Mouse (Mus musculus): Measurements from ENCODE around the gene Ereg.

Gene Ereg

DNA sequence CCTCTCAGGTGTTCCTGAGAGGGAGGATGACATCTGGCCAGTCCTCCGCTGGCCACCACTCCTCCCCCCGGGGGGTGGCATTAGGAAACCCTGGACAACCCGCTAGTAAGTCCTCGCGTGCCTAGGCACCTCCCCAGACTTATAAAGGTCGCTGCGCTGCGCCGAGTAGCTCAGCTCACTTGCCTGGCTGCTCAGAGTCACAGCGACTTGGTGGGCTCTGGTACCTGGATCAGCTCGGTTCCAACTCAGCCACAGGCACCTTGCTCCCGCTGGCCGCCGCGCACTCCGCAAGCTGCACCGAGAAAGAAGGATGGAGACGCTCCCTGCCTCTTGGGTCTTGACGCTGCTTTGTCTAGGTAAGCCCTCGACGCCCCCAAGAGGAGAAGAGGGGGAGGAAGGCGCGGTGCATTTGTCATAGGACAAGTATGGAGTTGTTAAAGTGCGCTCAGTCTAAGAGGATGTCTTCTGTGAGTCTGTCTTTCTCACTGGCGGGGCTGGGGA is at the start of gene Ereg:
Gene Ereg, plus strand, starts transcription at position 173 of the 501 bp plus-strand sequence.
- in situ Hi-C loops (cut with MboI) = no loop called here

DNA sequence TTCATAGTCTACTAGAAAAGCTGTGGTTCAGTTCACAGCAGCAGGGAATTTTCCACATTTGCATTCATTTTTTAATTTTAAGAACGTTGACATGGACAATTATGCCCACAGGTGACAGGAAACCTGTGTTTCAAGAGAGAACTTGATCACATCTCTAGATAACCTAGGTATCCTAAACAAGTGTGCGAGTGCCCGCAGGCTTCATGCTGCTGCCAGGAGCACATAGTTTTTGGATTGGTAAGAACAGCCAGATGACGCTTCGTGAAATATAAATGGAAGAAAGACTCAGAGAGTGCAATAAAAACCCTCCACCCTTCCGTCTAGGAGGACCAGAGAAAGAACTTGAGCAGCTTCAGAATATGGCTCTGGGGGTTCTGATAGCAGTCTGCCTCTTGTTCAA is 47.3 kb upstream of the Ereg start, which contains the start of gene Epgn:
Gene Epgn, plus strand, starts transcription at position 301 of the 400 bp plus-strand sequence.
- in situ Hi-C loops (cut with MboI) = no loop called here

DNA sequence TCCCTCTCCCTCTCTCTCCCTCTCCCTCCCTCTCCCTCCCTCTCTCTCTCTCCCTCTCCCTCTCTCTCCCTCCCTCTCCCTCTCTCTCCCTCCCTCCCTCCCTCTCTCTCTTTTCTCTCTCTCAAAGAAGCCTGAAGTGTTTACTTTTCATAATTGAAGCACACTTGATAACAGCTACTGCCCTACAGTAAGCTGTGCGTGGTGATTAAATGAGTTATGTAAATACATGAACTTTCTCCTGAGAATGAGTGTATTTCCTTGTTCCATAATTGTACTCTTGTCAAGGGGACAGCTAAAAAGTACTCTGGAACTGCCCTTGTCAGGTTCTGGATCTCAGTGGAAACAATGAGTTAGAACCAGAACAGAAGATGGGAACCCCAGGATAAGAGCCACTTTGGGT is 46.6 kb upstream of the Ereg start:
- in situ Hi-C loops (cut with MboI) = no loop called here

DNA sequence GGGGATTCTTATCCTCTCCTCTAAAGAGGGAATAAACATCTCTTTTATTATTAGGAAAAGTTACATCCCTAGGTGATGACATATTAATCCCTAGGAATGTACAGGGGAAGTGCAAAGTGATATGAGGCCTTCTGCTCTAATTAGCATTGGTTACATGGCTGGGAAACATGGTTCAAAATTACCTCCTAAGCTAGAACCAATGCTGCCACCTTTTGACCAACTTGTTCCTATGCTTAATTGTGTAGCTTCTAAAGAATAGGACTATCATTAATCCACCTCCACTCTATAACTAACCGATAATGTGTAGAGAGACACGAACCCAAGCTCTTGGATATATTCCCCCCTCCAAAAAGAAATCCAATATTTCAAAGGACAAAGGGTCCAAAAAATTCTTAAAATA is 43.8 kb upstream of the Ereg start:
- in situ Hi-C loops (cut with MboI) = no loop called here

DNA sequence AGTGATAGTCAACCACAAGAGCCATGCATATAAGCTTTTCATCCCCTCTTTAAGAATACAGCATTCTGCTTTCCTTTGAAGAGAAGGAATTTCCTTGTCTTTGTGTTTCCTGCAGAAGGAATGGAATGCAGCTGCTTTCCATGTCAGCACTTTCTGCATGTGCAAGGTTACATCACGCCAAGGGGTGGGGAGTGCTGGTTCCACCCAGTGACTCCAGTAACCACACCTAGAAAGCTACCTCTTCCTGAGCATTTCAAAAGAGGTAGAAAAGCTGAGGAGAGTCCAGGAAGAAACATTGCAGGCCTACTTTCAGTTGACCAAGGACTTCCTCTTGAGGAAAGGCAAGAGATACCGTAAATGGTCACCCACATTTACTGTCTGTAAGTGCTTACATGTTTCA is 39.1 kb upstream of the Ereg start:
- in situ Hi-C loops (cut with MboI) = no loop called here

DNA sequence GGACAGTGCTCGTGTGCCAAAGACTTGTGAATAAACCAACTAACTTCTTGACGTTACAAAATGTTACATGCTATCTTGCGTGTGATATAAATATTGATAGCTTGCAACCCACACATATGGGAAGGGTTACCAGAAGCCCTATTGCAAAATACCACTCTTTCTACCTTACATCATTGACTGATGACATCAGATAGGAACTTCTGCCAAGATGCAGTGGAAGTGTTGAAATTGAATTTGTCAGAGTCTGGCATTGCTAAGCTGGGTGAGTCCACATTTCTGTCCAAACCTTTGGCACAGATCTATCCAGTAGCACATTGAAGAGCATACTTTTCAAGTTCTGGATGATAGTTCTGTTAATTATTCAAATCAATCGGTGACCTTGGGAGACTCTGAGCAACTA is 37.8 kb upstream of the Ereg start:
- in situ Hi-C loops (cut with MboI) = no loop called here

DNA sequence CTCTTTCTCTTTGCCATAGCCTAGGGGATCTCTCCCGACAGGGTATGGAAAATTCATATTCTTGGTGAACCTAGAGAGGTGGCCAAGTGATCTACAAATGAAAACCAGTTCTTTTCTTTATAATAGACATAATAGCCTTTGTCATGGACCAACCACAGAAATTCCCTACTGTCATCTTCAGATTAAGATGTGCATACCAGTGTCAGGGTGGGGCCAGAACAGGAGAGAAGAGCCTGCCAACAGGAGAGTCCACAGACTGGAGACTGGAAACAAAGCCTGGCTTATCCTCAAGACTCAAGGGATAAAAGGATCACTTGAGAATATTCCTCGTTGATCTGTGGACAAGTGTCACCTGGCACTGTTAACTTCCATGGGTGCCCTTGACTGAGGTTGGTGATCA is 36.7 kb upstream of the Ereg start:
- in situ Hi-C loops (cut with MboI) = no loop called here

DNA sequence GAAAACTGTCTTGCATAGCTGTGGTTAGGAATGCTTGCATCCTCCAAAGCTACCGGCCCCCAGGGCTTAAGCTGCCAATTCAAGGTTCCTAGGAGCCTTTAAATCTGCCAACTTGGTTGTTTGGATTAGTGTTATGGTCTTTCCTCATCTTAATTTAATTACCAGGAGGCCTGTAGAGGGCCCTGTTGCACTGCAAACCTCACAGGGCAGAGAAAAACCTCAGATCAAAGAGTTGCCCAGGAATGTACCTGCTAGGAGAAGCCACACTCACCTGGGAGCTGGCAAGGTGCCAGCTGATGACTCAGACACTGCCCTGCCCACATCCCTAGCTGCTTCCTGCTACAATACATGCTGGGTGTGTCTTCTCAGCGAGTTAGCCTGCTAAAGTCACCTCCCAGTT is 35.9 kb upstream of the Ereg start:
- in situ Hi-C loops (cut with MboI) = no loop called here

DNA sequence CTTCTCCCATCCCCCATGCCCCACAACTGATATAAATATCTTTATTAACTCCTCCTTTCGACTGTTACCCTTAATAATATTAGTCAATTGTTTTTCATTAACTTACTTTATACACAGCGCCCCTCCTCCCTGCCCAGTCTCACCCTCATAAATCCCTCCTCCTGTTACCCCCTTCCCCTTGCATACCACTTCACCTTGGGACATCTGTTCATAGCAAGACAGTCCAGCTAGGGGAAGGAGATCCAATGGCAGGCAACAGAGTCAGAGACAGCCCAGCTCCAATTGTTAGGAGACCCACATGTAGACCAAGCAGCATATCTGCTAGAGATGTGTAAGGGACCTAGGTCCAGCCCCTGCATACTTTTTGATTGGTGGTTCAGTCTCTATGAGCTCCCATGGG is 35.5 kb upstream of the Ereg start:
- in situ Hi-C loops (cut with MboI) = no loop called here

DNA sequence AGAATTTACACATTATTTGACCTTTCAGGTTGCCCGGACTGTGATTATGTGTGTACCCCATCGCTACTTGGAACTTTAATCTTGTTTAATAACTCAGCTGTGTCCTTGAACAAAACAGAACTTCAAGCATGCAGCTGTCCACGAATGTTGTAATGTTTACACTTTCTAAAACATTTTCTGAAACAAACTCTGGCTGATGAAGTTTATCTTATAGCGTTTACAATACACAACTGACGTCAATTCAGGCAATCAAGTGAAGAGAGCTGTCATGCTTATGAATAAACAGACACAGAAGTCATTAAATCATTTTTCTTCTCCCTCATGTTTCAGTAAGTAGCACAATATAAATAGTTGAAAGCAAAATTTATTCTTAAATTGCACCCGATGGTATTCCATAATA is 26.4 kb upstream of the Ereg start:
- in situ Hi-C loops (cut with MboI) = no loop called here

DNA sequence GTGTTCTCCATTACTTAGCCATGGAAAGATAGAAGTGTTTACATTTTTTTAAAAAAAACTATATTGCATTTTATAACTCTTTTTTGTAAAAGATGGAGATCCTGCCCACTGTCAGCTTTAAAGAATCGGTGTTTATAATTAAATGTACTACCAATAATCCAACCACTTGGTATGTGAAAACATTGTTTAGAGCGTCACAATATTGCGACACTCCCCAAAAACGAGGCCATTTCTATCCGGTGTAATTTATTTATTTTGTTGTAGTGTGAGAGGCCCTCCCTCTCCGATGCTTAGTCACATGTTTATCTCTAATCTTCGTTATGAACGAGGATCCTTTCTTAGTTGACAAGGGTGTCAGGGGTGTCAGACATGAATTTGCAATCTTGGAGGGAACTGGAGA is 26.0 kb upstream of the Ereg start:
- in situ Hi-C loops (cut with MboI) = no loop called here

DNA sequence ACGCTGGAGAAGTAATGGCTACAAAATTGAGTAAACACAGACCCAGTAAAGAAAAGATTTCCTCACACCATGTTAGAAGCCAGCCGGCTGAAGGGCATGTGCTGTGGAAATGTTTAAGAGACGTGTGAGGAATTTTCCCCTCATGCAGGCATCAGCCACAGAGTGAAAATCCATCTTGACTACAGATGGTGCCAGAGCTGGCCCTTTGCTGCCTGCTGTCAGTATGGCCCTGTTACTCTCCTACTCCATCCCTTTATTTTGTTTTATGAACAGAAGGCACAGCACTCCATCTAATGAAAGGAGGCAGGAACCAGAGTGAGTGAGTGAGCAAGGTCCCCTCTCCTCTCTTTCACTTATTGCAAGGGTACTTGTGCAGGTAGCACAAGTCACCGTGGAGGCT is 2.1 kb upstream of the Ereg start:
- in situ Hi-C loops (cut with MboI) = no loop called here

DNA sequence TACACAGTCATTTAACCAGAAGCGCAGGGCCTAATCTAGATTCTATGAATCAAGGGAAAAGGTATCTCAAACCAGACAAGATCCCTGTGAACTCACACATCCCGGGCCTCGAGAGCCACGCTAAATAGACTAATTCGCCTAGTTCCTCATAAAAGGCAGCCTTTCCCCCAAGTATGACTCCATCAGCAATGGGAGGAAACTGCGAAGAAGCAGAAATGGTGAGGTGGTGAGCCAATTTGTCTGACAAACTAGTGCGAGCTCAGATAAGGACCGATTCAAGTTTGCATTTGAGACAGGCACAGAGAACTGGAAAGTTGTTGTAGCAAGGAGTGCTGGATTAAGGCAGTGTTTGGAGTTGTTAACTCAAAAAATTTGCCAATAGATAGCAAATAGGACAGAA is 796 bp upstream of the Ereg start:
- in situ Hi-C loops (cut with MboI) = no loop called here

DNA sequence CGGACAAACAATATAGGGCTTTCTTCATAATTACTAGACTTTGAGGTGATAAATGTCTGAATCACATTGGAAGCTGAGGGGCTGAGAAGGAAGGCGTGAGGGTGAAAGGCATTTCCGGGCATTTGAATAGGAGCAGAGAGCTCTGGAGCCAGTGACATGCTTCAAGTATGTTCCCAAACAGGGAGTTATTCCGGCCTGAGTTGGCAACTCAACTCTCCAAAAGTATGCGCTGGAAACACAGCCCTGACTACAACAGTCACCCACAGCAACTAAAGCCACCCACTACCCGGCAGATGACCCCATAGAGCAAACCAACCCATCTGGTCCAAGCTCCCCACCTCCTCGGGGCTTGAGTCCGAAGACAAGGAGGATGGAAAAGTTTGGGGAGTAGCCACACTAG is 396 bp upstream of the Ereg start:
- in situ Hi-C loops (cut with MboI) = no loop called here

DNA sequence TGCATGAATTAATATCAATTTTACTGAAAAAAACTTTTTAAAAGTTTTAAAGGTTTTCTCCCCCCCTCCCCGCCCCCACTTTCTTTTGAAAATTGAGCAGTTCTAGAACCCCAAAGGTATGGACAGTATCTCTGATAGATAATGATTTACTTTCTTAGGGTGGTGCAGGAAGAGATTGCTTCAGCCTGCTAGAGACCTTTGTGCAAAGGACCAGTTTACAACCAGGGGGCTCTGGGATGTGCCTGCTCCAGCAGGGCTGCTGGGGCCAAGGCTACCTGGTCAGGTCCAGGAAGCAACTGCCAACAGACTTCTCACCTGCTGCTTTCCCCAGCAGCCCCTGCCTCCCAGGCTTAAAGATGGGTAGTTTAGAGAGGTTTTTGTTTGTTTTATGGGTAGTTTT is 599 bp downstream of the Ereg start:
- in situ Hi-C loops (cut with MboI) = no loop called here

DNA sequence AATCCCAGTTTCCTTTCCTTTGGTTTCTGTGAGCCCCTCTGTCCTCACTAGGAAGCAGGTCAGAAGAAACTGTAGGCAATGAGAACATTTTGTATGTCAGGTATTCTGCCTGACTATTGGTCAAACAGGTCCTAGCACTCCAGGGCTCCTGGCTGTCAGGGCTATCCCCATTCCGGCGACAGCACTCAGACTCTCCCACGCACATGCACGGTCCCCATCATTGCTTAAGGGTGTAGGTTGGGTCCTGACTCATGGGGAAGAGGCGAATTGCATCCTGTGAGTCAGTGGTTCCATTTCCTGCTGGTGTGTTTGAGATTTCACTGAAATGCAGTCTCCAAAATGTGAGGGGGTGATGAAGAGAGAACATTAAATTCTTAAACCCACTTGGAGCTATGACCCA is 8.6 kb downstream of the Ereg start:
- in situ Hi-C loops (cut with MboI) = no loop called here

DNA sequence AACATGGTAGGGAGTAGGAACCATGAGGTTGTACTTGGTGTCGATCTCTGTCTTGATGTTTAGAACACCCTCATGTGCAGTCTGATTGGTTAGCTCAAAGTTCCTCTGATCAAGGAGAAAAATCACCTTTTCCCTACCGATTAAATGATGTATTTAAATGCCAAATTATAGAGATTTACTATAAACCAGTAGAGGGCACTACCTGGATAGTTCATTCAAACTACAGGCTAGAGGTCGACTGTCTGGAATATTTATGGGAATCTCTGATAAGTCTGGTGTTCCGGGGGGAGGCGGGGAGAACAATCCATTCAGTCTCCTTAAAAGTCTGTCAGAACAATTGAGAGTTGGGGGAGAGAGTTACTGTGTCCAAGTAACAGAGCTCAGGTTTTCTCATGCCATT is 10.9 kb downstream of the Ereg start:
- in situ Hi-C loops (cut with MboI) = no loop called here

DNA sequence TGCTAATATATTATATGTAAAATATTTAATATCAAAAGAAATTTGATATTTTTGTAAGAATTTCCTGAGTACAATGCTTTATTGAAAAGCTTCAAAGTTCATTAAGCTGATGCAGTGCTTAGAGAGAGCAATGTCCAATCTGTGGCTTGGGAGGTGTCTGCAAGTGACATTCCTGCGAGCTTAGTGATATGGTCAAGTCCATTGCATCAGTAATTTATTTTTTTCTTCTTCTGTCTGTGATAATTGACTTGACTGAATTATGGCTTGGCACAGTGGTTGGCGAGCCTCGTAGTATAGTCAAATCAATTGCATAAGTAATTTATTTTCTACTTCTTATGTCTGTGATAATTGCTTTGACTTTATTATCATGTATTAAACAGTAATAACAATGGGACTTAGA is 15.9 kb downstream of the Ereg start:
- in situ Hi-C loops (cut with MboI) = no loop called here

DNA sequence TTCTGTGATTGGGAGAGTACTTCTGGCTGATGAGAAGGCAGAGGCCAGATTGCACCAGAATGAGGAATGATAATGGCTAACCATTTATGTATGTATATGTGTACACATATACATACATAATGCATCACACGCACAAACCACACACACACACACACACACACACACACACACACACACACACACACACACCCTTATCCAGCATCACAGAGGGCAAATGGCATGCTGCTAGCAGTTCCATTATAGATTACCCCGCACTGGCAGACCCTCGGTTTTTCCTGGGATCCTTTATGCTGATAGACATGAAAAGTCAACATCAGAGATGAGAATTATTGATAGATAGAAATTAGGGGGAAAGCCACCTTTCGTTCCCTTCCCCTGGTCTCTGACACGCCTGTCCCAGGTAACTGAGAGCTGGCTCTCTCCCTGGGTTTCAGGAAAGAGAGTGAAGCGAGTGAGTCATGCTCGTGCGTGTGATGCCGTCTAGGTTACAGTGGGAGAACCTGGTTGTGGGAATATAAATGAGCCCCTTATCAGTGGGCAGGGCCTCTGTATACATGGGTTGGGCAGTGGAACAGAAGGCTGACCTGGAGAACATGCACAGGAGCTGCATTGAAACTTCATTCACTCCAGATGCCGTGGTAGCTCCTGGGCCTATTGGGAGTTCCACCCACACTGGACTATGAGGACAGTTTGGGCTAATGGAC is 23.6 kb downstream of the Ereg start:
- in situ Hi-C loops (cut with MboI) = no loop called here

DNA sequence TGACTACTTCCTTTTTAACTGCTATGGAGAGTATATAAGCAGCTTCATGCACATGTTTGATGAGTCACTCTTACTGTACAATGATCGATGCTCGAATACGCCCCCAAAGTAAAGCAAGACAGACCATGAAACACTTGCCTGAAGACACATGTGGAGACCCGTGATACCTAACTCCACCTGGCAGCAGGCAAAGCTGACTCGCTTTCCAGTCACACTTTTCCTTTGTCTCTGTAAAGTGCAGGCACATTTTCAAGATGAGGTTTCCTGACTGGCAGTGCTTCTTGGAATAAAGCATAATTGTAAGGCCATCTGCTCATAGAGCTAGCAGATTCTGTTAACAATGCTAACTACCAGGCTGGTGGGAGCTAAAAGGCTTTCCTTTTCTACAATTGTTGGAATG is 27.3 kb downstream of the Ereg start:
- in situ Hi-C loops (cut with MboI) = no loop called here

DNA sequence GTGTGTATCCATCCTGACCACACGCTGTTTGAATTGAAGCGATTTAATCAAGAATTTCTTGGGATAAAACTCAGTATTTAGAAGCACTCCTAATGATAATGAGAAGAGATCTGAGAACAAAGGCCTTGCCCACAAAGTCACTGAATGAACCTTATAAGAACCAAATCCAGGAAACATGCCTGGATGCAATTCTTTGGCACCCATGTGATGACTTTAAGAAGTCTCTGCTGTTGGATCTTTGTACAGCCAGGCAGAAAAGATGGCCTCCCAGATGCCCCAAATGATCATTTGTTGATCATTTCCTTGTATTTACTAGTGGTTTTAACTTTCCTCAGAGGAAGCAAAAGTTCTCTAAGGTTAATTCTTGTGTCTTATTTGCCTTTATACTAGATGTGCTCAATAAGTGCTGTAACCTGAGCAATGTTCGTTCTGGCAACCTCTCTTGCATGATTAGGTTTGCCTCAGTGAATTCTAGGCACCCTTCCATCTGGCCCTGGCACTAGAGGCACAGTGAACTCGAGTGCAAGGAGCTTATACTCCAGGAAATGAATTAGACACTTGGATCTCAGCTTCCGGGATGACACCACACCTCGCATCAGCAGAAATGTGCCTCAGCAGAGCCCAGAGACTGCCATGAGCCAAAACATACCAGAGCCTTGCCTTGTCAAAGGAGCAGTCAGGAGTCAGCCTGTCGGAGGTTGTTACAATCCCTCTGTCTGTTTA is 29.7 kb downstream of the Ereg start:
- in situ Hi-C loops (cut with MboI) = no loop called here

DNA sequence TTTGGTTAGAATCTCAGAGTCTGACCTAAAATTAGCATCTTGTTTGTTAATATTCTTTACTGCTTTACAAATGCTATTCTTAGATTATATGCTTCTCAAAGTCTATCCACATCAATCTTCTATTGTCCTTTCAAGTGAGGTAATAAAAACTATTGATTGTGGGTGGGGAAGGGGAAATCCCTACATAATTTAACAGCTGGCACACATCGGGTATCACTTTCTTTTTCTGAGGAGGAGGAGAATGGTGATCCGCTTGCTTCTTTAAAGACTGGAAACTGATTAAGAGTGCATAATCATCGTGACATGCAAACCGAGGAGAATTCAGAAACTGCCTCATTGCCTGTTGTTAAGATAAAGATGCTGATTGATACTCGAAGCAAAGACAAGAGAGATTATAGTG is 31.8 kb downstream of the Ereg start:
- in situ Hi-C loops (cut with MboI) = no loop called here

DNA sequence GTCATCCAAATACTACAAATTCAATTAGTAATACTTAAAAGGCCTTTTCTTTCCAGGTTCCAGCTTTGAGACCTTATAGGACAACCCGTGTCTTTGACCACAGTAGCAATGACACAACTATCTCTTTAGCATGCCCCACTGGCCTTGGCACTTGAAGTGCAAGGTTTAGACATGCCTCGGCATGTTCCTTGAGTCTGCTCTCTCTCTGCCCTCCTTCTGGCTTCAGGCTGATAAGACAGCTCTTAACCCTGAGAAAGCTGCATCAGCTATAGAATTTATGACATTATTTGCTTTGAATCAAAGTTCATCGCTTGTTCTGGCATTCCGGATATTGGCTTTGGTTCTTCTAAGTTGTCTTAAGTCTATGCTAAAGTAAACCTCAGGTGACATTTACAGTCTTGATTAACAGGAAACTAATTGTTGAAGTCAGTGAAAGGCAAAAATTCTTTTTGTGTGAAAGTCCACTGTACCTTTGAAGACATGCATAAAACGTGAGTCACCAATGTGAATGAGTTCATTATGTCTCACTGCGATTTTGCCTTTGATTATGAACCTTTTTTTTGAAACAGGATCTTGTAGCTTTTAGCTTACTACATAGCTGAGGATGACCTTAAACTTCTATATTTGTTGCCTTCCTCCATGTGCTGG is 35.7 kb downstream of the Ereg start:
- in situ Hi-C loops (cut with MboI) = no loop called here

Data from mature B cell (primary cell).